Mouse (Mus musculus) T-cell, adult 2 months (primary cell): ENCODE results near the gene Gm6268.

Experiments used
- DNase-seq: peaks from one replicate; pipeline ENCODE4 v3.0.0; 2022; ENCODE audit warnings: low spot score

Gm6268 gene

DNA sequence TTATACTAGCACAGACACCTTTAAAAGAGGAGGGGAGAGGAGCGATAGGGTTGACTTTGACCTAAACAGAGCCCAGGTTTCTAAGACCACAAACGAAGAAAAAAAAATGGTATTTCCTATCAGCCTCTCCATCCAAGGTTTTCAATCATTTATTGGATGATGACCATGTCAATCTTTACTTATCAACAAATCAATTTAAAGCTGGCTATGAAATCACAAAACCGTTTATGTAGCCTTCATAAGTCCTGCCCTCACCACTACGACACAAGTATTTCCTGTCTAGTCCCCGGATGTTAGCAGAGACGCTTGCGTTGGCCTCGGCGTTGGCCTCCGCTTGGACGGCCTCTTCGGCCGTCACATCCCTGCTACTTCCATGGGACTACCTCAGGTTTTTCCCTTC, at the start of gene Gm6268:
Gm6268 (plus strand) TSS at position 301 of the 400 bp plus-strand sequence.
- DNase-seq: no peak

DNA sequence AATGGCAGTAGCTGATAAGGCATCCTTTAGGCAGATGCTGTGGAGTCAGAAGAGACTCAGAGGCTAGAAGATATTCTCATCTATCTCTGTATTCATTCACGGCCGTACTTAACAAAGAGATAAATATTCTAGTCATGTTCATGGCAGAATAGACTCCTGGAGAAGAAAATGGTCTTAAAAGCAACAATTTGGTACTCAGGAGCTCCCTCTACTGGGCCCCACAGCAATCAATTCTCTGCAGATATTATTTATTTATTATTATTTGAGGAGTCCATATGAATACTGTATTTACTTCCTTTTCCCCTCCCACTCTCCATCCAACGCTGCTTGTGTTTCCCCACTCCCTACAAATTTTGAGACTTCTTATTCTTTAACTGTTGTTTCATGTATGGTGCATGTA, 48.6 kb upstream of the Gm6268 start:
- DNase-seq: no peak

DNA sequence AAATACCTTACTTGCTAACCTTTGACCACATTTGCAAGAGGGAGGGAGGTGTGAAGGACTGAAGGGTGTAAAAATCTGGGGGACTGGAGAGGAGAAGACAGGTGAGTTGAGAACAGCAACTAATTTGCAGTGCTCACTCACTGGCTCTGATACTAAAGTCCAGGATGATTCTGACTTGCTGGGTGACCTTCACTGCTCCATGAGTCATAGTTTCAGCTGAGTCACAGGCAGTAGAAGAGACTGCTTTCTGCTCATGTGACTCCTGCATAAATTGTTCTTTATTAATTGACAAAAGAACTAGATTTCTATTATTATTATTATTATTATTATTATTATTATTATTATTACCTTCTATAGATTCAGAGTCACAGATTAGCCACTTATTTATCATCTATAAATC, 15.7 kb upstream of the Gm6268 start:
- DNase-seq: no peak

DNA sequence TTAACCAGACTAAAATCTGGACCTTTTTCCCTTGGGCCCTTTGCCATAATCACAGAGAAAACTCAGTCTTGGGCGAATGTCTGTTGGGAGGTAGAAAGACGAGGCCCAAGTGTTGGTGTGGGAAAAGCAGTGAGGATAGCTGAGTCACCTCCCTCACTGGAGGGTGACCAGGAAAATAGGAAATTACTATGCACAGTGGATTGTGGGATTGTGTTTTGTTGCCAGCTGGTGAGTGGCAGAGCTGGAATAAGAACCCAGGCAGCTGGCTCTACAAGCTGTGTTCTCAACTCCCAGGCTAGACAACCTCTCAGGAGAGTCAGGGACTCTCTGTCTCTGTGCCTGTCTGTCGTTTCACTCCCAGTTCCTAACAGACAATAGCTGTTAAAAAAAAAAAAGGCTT, 11.1 kb upstream of the Gm6268 start:
- DNase-seq: no peak

DNA sequence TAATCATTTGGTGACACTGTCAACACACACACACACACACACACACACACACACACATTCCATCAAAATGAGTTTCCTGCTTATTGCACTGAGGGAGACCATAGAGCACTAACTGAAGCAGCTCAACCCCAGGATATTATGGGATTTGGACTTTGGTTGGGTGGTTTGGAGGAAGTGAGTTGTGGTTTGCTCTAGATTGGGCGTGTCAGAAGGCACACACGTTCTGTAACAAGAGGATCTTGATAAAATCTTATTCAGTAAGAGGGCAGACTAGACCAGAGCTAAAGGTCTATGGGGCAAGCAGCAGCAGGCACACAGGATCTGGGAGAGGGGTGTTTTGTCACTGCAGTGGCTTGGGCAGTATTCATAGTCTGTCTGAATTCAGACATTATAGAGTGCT, 10.6 kb upstream of the Gm6268 start:
- no peak for DNase-seq

DNA sequence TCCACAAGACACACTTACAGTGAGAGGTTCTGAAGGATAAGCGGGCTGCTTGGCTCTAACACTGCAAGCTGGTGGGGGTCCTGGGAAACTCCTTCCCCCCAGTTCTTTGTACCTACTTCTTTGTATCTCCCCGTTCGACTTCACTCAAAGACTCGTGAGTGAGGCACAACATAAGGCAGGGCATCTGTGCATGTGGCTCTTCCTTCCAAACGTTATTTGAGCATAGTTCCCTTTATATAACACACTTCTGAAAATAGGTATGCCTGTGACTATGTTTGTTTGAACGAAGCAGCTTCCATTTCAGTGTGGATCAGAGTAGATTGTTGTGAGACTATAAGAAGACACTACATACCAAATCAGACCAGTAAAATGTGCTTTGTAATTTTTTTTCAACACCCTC, 8.4 kb upstream of the Gm6268 start:
- no peak for DNase-seq

DNA sequence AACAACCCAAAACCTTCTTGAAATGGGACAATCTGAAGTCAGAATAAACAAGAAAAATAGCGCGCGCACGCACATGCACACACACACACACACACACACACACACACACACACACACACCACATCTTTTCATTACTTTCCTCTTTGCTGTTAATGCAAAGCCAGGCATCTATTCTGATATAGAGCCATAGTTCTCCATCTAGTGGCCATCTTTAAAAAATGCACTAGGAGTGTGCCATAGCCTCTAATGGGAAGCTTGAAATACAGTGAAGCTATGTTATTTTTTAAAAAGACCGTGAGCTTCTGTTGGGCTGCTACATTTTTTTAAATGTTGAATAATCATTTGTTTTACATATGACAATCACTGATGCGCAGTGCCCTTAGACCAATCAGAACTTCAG, 7.8 kb upstream of the Gm6268 start:
- DNase-seq: no peak

DNA sequence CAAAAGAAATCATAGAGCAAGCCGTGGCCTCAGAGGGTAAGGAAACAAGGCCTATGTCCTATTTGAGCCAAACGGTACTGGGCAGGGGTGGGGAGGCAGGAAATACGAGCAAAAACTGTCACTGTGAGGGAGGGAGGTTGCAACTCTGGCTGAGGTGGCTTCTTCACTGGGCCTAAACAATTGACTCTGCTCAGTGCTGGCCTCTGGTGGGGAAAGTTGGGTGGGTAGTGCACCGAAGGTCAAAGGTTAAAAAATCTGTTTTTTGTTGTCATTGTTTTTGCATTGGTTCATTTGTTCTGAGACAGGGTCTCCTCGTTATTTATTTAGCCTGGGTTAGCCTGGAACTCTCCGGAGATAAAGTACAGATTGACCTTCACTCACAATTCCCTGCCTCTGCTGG, 1.2 kb downstream of the Gm6268 start:
- DNase-seq: peak; percentile 8

DNA sequence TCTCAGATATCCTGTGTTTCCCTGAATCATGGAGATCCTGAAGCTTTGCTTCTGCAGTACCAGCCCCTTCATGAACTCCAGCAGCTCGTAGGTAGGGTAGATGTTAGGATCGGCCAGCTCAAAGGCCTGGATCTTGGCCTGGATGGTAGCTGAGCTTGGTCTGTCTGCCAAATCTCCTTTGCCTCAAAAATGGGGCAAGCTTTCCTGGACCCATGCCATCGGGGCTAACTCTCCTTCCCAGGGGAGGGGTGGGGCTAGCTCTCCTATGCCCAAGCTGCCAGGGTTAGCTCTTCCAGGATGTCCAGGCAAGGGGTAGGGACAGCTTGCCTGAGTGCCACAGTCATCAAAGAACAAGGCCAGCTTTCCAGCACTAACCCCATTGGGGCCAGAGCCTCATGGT, 18.1 kb downstream of the Gm6268 start:
- DNase-seq: no peak

DNA sequence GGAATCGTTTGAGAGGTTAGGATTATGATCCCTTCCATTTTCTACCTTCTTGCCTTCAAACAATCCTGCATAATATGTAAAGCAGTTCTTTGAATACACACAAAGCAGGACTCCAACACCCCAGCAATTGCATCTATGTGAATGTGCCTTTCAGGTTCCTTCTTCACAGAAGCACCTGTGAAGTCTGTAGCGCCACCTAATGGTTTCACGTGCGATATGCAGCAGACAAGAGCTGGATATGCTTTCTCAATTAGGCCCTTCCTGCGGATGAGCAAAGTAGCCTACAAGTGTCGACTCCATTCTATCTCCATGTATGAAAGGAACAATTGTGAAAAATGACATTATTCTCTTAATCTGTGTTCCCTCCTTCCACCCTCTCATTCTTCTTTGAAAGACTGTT, 33.9 kb downstream of the Gm6268 start:
- DNase-seq: no peak

DNA sequence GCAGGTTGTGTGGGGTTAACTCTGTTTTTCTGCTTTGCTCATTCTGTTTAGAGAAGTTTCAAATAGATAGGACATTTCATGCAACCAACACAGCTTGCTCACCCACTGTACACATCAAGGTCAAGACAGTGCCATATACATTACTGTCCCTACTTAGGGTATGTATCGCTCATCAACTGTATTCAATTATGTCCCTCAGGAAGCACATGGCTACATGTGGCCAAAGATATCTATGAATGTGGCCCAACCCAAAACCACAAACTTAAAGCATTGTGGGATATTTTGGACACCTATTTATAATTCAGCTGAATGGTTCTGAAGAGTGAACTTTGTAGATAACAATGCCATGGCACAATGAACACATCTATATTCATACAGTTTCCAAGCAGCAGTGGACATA, 36.9 kb downstream of the Gm6268 start:
- DNase-seq: no peak
